Mouse (Mus musculus): Measurements from ENCODE around the gene Scn1b. TPM values are rescaled to one million over a fixed set of nuclear protein-coding genes. Genes with fewer than 3 reads are reported as not detected.

The Scn1b gene
- total and polyA plus RNA-seq, 3 experiments, result 0.30 TPM; not detected in 2

- TF ChIP-seq CHD1 (IDR thresholded peaks at IDR 0.05; ENCODE audit: low read depth, low read length) (no peak), MAZ (IDR thresholded peaks at IDR 0.05; ENCODE audit: low read depth, low read length) (no peak), BHLHE40 (IDR thresholded peaks at IDR 0.05; ENCODE audit: low read depth, low read length) (no peak), ZNF384 (IDR thresholded peaks at IDR 0.05; ENCODE audit: low read depth, low read length) (no peak), POLR2AphosphoS2 (IDR thresholded peaks at IDR 0.05; ENCODE audit: low read depth, low read length) (no peak), IRF4 (IDR thresholded peaks at IDR 0.05; ENCODE audit: low read depth, low read length) (no peak), ZMIZ1 (IDR thresholded peaks at IDR 0.05; ENCODE audit: low read depth, low read length) (no peak), TCF12 (IDR thresholded peaks at IDR 0.05; ENCODE audit: low read depth, low read length) (no peak), ZKSCAN1 (IDR thresholded peaks at IDR 0.05; ENCODE audit: borderline replicate concordance, low read depth, low read length) (no peak), RAD21 (IDR thresholded peaks at IDR 0.05; ENCODE audit: low read depth, low read length) (no peak)
- Histone ChIP-seq H3K9me3 (replicated peaks; ENCODE audit: low read length) (no peaks in the 10 kb centered on the region), H3K9ac (ENCODE audit: insufficient read depth, low read depth) (no peak overlapping the region), H3K27ac (ENCODE audit: insufficient read depth, low read depth) (no peak overlapping the region), H3K27me3 (replicated peaks) (no peaks in the 10 kb centered on the region), H3K79me2 (replicated peaks; ENCODE audit: control insufficient read depth, extremely low read depth, insufficient read depth, poor library complexity, severe bottlenecking) (no peaks in the 10 kb centered on the region), H3K4me2 (ENCODE audit: insufficient read depth, low read depth, poor library complexity, severe bottlenecking) (no peak overlapping the region), H3K4me1 (ENCODE audit: control insufficient read depth in 1 of 2, insufficient read depth in 2 of 2) (peaks cover 0 to 13% of the 10 kb centered on the region in 2 experiments; a peak in 2 of 4 replicates), H3K4me3 (replicated peaks in 1 of 3; ENCODE audit: low read depth in 2 of 3, low read length in 2 of 3, poor library complexity in 1 of 3) (no peak overlapping the region), H3K36me3 (replicated peaks in 1 of 2; ENCODE audit: control insufficient read depth in 1 of 2, insufficient read depth in 1 of 2, low read length in 1 of 2) (peaks cover 98 to 100% of the 10 kb centered on the region in 2 experiments)
- dilution Hi-C loops (cut with MboI; ENCODE audit: extremely low pct_ligation_motif_present, extremely low pct_unique_long_range_greater_than_20kb, low sequenced_read_pairs), result no loop called here
- no peak for DNase-seq (ENCODE audit: extremely low read depth)
- in situ Hi-C loops (cut with MboI; ENCODE audit: low pct_ligation_motif_present, low pct_unique_long_range_greater_than_20kb, low sequenced_read_pairs), result no loop called here
These were observed 8.9 kb upstream of the Scn1b start for GRCm38 (mm10) chr7:31135717-31136116.

- Histone ChIP-seq H3K9me3 (replicated peaks; ENCODE audit: low read length) (peaks cover 6% of the 10 kb centered on the region), H3K4me3 (replicated peaks in 1 of 3; ENCODE audit: low read depth in 2 of 3, low read length in 2 of 3, poor library complexity in 1 of 3) (no peak overlapping the region), H3K27ac (ENCODE audit: insufficient read depth, low read depth) (no peak overlapping the region), H3K27me3 (replicated peaks) (no peaks in the 10 kb centered on the region), H3K9ac (ENCODE audit: insufficient read depth, low read depth) (no peak overlapping the region), H3K36me3 (replicated peaks in 1 of 2; ENCODE audit: control insufficient read depth in 1 of 2, insufficient read depth in 1 of 2, low read length in 1 of 2) (peaks cover 87 to 97% of the 10 kb centered on the region in 2 experiments), H3K4me1 (ENCODE audit: control insufficient read depth in 1 of 2, insufficient read depth in 2 of 2) (peaks cover 0 to 13% of the 10 kb centered on the region in 2 experiments; a peak in 3 of 4 replicates), H3K79me2 (replicated peaks; ENCODE audit: control insufficient read depth, extremely low read depth, insufficient read depth, poor library complexity, severe bottlenecking) (no peaks in the 10 kb centered on the region), H3K4me2 (ENCODE audit: insufficient read depth, low read depth, poor library complexity, severe bottlenecking) (no peak overlapping the region)
- TF ChIP-seq GABPA (IDR thresholded peaks at IDR 0.05; ENCODE audit: insufficient replicate concordance, low read depth, low read length) (no peak), POLR2A (IDR thresholded peaks at IDR 0.05; ENCODE audit: low read depth, low read length) (no peak), TCF12 (IDR thresholded peaks at IDR 0.05; ENCODE audit: low read depth, low read length) (no peak), ZC3H11A (IDR thresholded peaks at IDR 0.05; ENCODE audit: low read depth, low read length) (no peak), KAT2A (IDR thresholded peaks at IDR 0.05; ENCODE audit: insufficient replicate concordance, low read length) (no peak), USF1 (IDR thresholded peaks at IDR 0.05; ENCODE audit: low read depth, low read length) (no peak)
- DNase-seq (ENCODE audit: extremely low read depth), result no peak
- in situ Hi-C loops (cut with MboI; ENCODE audit: low pct_ligation_motif_present, low pct_unique_long_range_greater_than_20kb, low sequenced_read_pairs) (no loop called here), dilution Hi-C loops (cut with MboI; ENCODE audit: extremely low pct_ligation_motif_present, extremely low pct_unique_long_range_greater_than_20kb, low sequenced_read_pairs) (no loop called here)
These were observed 5.1 kb upstream of the Scn1b start for GRCm38 (mm10) chr7:31131866-31132265.
